Mouse (Mus musculus): ENCODE results near the gene Sptbn4. TPM values are rescaled to one million over a fixed set of nuclear protein-coding genes. Genes with fewer than 3 reads are reported as not detected.

The Sptbn4 gene
- polyA plus RNA-seq, 1 experiment from 2014 or later: 1.2 TPM

- Histone ChIP-seq H3K27ac (no peak overlapping the region), H3K4me2 (replicated peaks) (peak overlapping the region; percentile 51), H3K9me3 (no peaks in the 10 kb centered on the region), H3K27me3 (replicated peaks) (peaks cover 95% of the 10 kb centered on the region), H3K4me3 (0 out of 2 replicates have a peak overlapping the region, but pooled peaks have one; percentile 11), H3K36me3 (no peaks in the 10 kb centered on the region), H3K9ac (no peak overlapping the region), H3K4me1 (peaks cover 22% of the 10 kb centered on the region)
- no peak for ATAC-seq (ENCODE audit: low FRiP score, low read depth)
- 33% methylated on average over 34 of the region's 34 CpGs for WGBS
Measured at GRCm38 (mm10) chr7:27326101-27326880, 121.2 kb downstream of the Sptbn4 start.

GRCm38 (mm10) chr7:27325697-27326096 lies 121.8 kb downstream of the Sptbn4 start:
- peak; percentile 5; the same call in 1 of the 2 replicates for ATAC-seq (ENCODE audit: low FRiP score, low read depth)
- no peak overlapping the region for H3K9ac ChIP-seq
- peak overlapping the region; percentile 51 for H3K4me2 ChIP-seq (replicated peaks)
- H3K9me3 ChIP-seq: no peaks in the 10 kb centered on the region
- 0 out of 2 replicates have a peak overlapping the region, but pooled peaks have one; percentile 11 for H3K4me3 ChIP-seq
- peaks cover 89% of the 10 kb centered on the region for H3K27me3 ChIP-seq (replicated peaks)
- under 1% methylated on average over 24 of the region's 24 CpGs for WGBS
- peaks cover 18% of the 10 kb centered on the region for H3K4me1 ChIP-seq
- no peaks in the 10 kb centered on the region for H3K36me3 ChIP-seq
- H3K27ac ChIP-seq: no peak overlapping the region

GRCm38 (mm10) chr7:27324928-27325327 lies 122.6 kb downstream of the Sptbn4 start:
- ATAC-seq (ENCODE audit: low FRiP score, low read depth): no peak
- Histone ChIP-seq H3K36me3 (no peaks in the 10 kb centered on the region), H3K27ac (no peak overlapping the region), H3K27me3 (replicated peaks) (peaks cover 81% of the 10 kb centered on the region), H3K9me3 (no peaks in the 10 kb centered on the region), H3K4me1 (peaks cover 18% of the 10 kb centered on the region), H3K4me3 (no peak overlapping the region), H3K4me2 (replicated peaks) (peak overlapping the region; percentile 51), H3K9ac (no peak overlapping the region)
- 45% methylated on average over 18 of the region's 20 CpGs for WGBS

GRCm38 (mm10) chr7:27324161-27324560 lies 123.3 kb downstream of the Sptbn4 start:
- Histone ChIP-seq H3K9me3 (no peaks in the 10 kb centered on the region), H3K36me3 (no peaks in the 10 kb centered on the region), H3K4me1 (peaks cover 11% of the 10 kb centered on the region), H3K27ac (no peak overlapping the region), H3K27me3 (replicated peaks) (peaks cover 74% of the 10 kb centered on the region), H3K4me3 (no peak overlapping the region), H3K9ac (no peak overlapping the region), H3K4me2 (replicated peaks) (no peak overlapping the region)
- 96% methylated on average over 11 of the region's 11 CpGs for WGBS
- ATAC-seq (ENCODE audit: low FRiP score, low read depth): no peak

- peaks cover 10% of the 10 kb centered on the region for H3K4me1 ChIP-seq
- no peaks in the 10 kb centered on the region for H3K36me3 ChIP-seq
- H3K27ac ChIP-seq: no peak overlapping the region
- no peak overlapping the region for H3K9ac ChIP-seq
- no peaks in the 10 kb centered on the region for H3K9me3 ChIP-seq
- H3K4me2 ChIP-seq (replicated peaks): no peak overlapping the region
- H3K27me3 ChIP-seq (replicated peaks): peaks cover 62% of the 10 kb centered on the region
- ATAC-seq (ENCODE audit: low FRiP score, low read depth): no peak
- WGBS: 91% methylated on average over 5 of the region's 5 CpGs
- H3K4me3 ChIP-seq: no peak overlapping the region
Measured at GRCm38 (mm10) chr7:27323001-27323400, 124.5 kb downstream of the Sptbn4 start.

GRCm38 (mm10) chr7:27322291-27322690 lies 125.2 kb downstream of the Sptbn4 start:
- no peaks in the 10 kb centered on the region for H3K9me3 ChIP-seq
- H3K4me1 ChIP-seq: peaks cover 10% of the 10 kb centered on the region
- no peak overlapping the region for H3K4me2 ChIP-seq (replicated peaks)
- H3K4me3 ChIP-seq: no peak overlapping the region
- WGBS: 18% methylated on average over 13 of the region's 13 CpGs
- H3K9ac ChIP-seq: no peak overlapping the region
- H3K36me3 ChIP-seq: no peaks in the 10 kb centered on the region
- peaks cover 55% of the 10 kb centered on the region for H3K27me3 ChIP-seq (replicated peaks)
- ATAC-seq (ENCODE audit: low FRiP score, low read depth): no peak
- H3K27ac ChIP-seq: no peak overlapping the region

- Histone ChIP-seq H3K9ac (no peak overlapping the region), H3K4me2 (replicated peaks) (no peak overlapping the region), H3K9me3 (peaks cover 1% of the 10 kb centered on the region; the same call in 1 of the 2 replicates), H3K36me3 (no peaks in the 10 kb centered on the region), H3K27me3 (replicated peaks) (peaks cover 27% of the 10 kb centered on the region), H3K4me1 (0 out of 2 replicates have a peak, but pooled peaks cover 2% of the 10 kb centered on the region), H3K4me3 (no peak overlapping the region), H3K27ac (no peak overlapping the region)
- ATAC-seq (ENCODE audit: low FRiP score, low read depth): no peak
- WGBS: 94% methylated on average over 22 of the region's 22 CpGs
Measured at GRCm38 (mm10) chr7:27319411-27319810, 128.1 kb downstream of the Sptbn4 start.

- H3K9ac ChIP-seq: no peak overlapping the region
- H3K4me1 ChIP-seq: 0 out of 2 replicates have a peak, but pooled peaks cover 2% of the 10 kb centered on the region
- WGBS: 33% methylated on average over 7 of the region's 7 CpGs
- no peak overlapping the region for H3K4me3 ChIP-seq
- H3K36me3 ChIP-seq: no peaks in the 10 kb centered on the region
- H3K9me3 ChIP-seq: peaks cover 13% of the 10 kb centered on the region
- H3K4me2 ChIP-seq (replicated peaks): no peak overlapping the region
- no peaks in the 10 kb centered on the region; the same call in 1 of the 2 replicates for H3K27me3 ChIP-seq (replicated peaks)
- no peak for ATAC-seq (ENCODE audit: low FRiP score, low read depth)
- H3K27ac ChIP-seq: no peak overlapping the region
Measured at GRCm38 (mm10) chr7:27315958-27316357, 131.5 kb downstream of the Sptbn4 start.

GRCm38 (mm10) chr7:27314393-27314792 lies 133.1 kb downstream of the Sptbn4 start:
- WGBS: 94% methylated on average over 3 of the region's 3 CpGs
- Histone ChIP-seq H3K4me2 (replicated peaks) (no peak overlapping the region), H3K4me1 (peaks cover 9% of the 10 kb centered on the region; the same call in 1 of the 2 replicates), H3K27ac (no peak overlapping the region), H3K4me3 (no peak overlapping the region), H3K36me3 (no peaks in the 10 kb centered on the region), H3K9ac (no peak overlapping the region), H3K27me3 (replicated peaks) (peaks cover 11% of the 10 kb centered on the region), H3K9me3 (peaks cover 13% of the 10 kb centered on the region)
- no peak for ATAC-seq (ENCODE audit: low FRiP score, low read depth)

GRCm38 (mm10) chr7:27311651-27312284 lies 135.7 kb downstream of the Sptbn4 start:
- H3K4me3 ChIP-seq: no peak overlapping the region
- H3K4me1 ChIP-seq: peaks cover 11% of the 10 kb centered on the region; the same call in 1 of the 2 replicates
- no peak overlapping the region for H3K27ac ChIP-seq
- H3K36me3 ChIP-seq: no peaks in the 10 kb centered on the region
- peaks cover 13% of the 10 kb centered on the region for H3K9me3 ChIP-seq
- WGBS: 89% methylated on average over 12 of the region's 12 CpGs
- ATAC-seq (ENCODE audit: low FRiP score, low read depth): no peak
- H3K9ac ChIP-seq: no peak overlapping the region
- H3K27me3 ChIP-seq (replicated peaks): peaks cover 18% of the 10 kb centered on the region
- H3K4me2 ChIP-seq (replicated peaks): no peak overlapping the region

- Histone ChIP-seq H3K27me3 (replicated peaks) (peaks cover 18% of the 10 kb centered on the region), H3K36me3 (no peaks in the 10 kb centered on the region), H3K4me2 (replicated peaks) (no peak overlapping the region), H3K27ac (no peak overlapping the region), H3K4me1 (peaks cover 11% of the 10 kb centered on the region; the same call in 1 of the 2 replicates), H3K9ac (no peak overlapping the region), H3K9me3 (peaks cover 13% of the 10 kb centered on the region), H3K4me3 (no peak overlapping the region)
- 32% methylated on average over 8 of the region's 8 CpGs for WGBS
- no peak for ATAC-seq (ENCODE audit: low FRiP score, low read depth)
Measured at GRCm38 (mm10) chr7:27310996-27311535, 136.4 kb downstream of the Sptbn4 start.

GRCm38 (mm10) chr7:27310306-27310705 lies 137.2 kb downstream of the Sptbn4 start:
- 3% methylated on average over 17 of the region's 17 CpGs for whole genome bisulfite sequencing
- peaks cover 13% of the 10 kb centered on the region for H3K9me3 ChIP-seq
- peaks cover 18% of the 10 kb centered on the region for H3K27me3 ChIP-seq (replicated peaks)
- ATAC-seq (ENCODE audit: low FRiP score, low read depth): peak; percentile 30; the same call in 1 of the 2 replicates
- no peak overlapping the region for H3K27ac ChIP-seq
- peak overlapping the region; percentile 54 for H3K4me2 ChIP-seq (replicated peaks)
- H3K4me1 ChIP-seq: peaks cover 9% of the 10 kb centered on the region; the same call in 1 of the 2 replicates
- H3K36me3 ChIP-seq: no peaks in the 10 kb centered on the region
- peak overlapping the region; percentile 22; the same call in 1 of the 2 replicates for H3K9ac ChIP-seq
- H3K4me3 ChIP-seq: peak overlapping the region; percentile 22
